Mouse (Mus musculus) stomach, postnatal 0 days (tissue): ENCODE measurements around the gene 9430015G10Rik.

ENCODE experiments used
- CTCF ChIP-seq: IDR thresholded peaks from 2 replicates; pipeline ENCODE4 v1.5.1; 2016; ENCODE audit warnings: antibody characterized with exemption, low read depth, mild to moderate bottlenecking, moderate library complexity
- EP300 ChIP-seq: optimal IDR thresholded peaks from 2 replicates; pipeline ENCODE3; 2016; ENCODE audit warnings: antibody characterized with exemption

DNA sequence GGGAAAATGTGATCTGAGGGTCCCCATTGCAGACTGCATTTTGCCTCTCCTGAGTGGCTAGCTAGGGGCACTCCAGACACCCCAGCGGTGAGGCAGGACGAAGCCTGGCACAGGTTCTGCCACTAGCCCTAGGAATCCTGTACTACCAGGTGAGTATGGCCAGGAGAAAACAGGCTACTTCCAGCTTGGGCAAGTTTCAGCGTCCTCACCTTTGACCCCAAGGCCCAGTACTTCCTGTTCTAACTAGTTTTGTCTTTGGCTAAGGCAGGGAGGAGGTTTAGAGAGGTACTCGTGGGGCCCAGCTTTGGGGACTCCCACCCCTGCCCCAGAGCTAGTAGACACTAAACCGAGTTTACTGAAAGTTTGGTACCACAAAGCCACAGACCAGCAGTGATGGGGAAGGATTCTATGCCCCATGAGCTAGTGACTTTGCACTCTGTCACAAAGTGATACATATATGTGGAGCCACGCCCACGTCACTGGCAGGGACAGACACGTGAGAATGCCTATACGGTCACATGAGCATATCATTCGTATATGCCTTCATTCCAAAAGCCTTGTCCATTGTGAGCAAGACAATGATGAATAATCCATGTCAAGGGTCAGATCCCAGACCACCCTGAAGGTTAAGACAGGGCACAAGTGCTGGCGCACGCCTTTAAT lies 24.3 kb downstream of the 9430015G10Rik start:
- TF ChIP-seq CTCF = no peak
- no peak for TF ChIP-seq EP300
